Mouse (Mus musculus) lung, postnatal 0 days (tissue): ENCODE measurements around the gene Nfkbib.

Experiments used
- CTCF ChIP-seq: IDR thresholded peaks from 2 replicates; pipeline ENCODE4 v1.5.1; 2016; ENCODE audit warnings: antibody characterized with exemption, mild to moderate bottlenecking
- EP300 ChIP-seq: IDR thresholded peaks from 2 replicates; pipeline ENCODE4 v1.6.1; 2016; ENCODE audit warnings: antibody characterized with exemption, mild to moderate bottlenecking, control low read depth

GRCm38 (mm10) chr7:28735701-28736100 lies 31.6 kb downstream of the Nfkbib start:
- no peak for TF ChIP-seq CTCF
- no peak for TF ChIP-seq EP300
